Mouse (Mus musculus) limb, embryonic 15.5 days (tissue): ENCODE data around the gene Elavl1. TPM values are rescaled to one million over a fixed set of nuclear protein-coding genes. Genes with fewer than 3 reads are reported as not detected.

Experiments
- ATAC-seq: fragments of 200-750 bp; cut with Nextera tagmentation; 2 replicates; pipeline ENCODE4 v1.8.0; 2017; ENCODE audit warnings: low read depth, moderate TSS enrichment; ENCODE audit not compliant: insufficient number of reproducible peaks, low FRiP score, low TSS enrichment
- H3K27ac ChIP-seq: fragments of 300-500 bp; sonication (generic); 2 replicates; pipeline ENCODE4 v1.5.1; 2015; ENCODE audit warnings: moderate library complexity, mild to moderate bottlenecking, inconsistent platforms
- H3K27me3 ChIP-seq: fragments of 300-500 bp; sonication (generic); 2 replicates; pipeline ENCODE4 v1.6.1; 2015; ENCODE audit warnings: inconsistent platforms
- H3K36me3 ChIP-seq: fragments of 300-500 bp; sonication (generic); 2 replicates; pipeline ENCODE4 v1.6.1; 2015; ENCODE audit warnings: inconsistent platforms
- H3K4me1 ChIP-seq: fragments of 300-500 bp; sonication (generic); 2 replicates; pipeline ENCODE4 v1.6.1; 2015; ENCODE audit warnings: inconsistent platforms
- H3K4me2 ChIP-seq: fragments of 300-500 bp; sonication (generic); 2 replicates; pipeline ENCODE4 v1.6.1; 2015; ENCODE audit warnings: mild to moderate bottlenecking, inconsistent platforms
- H3K4me3 ChIP-seq: fragments of 300-500 bp; sonication (generic); 2 replicates; pipeline ENCODE4 v1.5.1; 2015; ENCODE audit warnings: mild to moderate bottlenecking, inconsistent platforms
- H3K9ac ChIP-seq: fragments of 300-500 bp; sonication (generic); 2 replicates; pipeline ENCODE4 v1.6.1; 2015; ENCODE audit warnings: inconsistent platforms
- H3K9me3 ChIP-seq: fragments of 300-500 bp; sonication (generic); 2 replicates; pipeline ENCODE4 v1.6.1; 2016; ENCODE audit warnings: inconsistent platforms
- WGBS: fragments of 180-500 bp; shearing (Covaris S2); methylation state at CpG from one replicate; pipeline ENCODE4 v1.1.7; 2015; 5-methylcytosine and 5-hydroxymethylcytosine counted together
- polyA plus RNA-seq: library from polyadenylated mRNA; unstranded; fragments of >200 nt; fragmentation: Nextera tagmentation; extraction: Ambion mirVana; gene quantifications from 2 replicates; pipeline ENCODE4 v1.2.1, GENCODE M21; 2015

Gene Elavl1
- polyA plus RNA-seq, 1 experiment from 2014 or later: 209 TPM

- H3K27ac ChIP-seq: peak within 1 kb of the TSS; percentile 71
- ATAC-seq: peak; percentile 93
- WGBS: under 1% methylated on average over 39 of the region's 39 CpGs
- H3K4me1 ChIP-seq: peaks cover 6% of the 10 kb centered on the region
- H3K9me3 ChIP-seq: no peaks in the 10 kb centered on the region
- peaks cover 32% of the 10 kb centered on the region for H3K36me3 ChIP-seq
- H3K4me3 ChIP-seq: peak within 1 kb of the TSS; percentile 78
- peak within 1 kb of the TSS; percentile 59 for H3K9ac ChIP-seq
- H3K27me3 ChIP-seq: no peaks in the 10 kb centered on the region
- H3K4me2 ChIP-seq: peak within 1 kb of the TSS; percentile 61
Observed at GRCm38 (mm10) chr8:4275275-4276110, 49.7 kb downstream of the Elavl1 start, which contains the start of gene Timm44. TSS of gene Timm44 (minus strand) at chr8:4275913.

- Histone ChIP-seq H3K4me1 (peaks cover 1% of the 10 kb centered on the region), H3K9ac (no peak overlapping the region), H3K4me2 (no peak overlapping the region), H3K27ac (no peak overlapping the region), H3K4me3 (no peak overlapping the region), H3K36me3 (peaks cover 90% of the 10 kb centered on the region), H3K27me3 (no peaks in the 10 kb centered on the region), H3K9me3 (no peaks in the 10 kb centered on the region)
- no peak for ATAC-seq
- WGBS: 92% methylated on average over 6 of the region's 6 CpGs
Observed at GRCm38 (mm10) chr8:4269609-4270008, 55.6 kb downstream of the Elavl1 start.

GRCm38 (mm10) chr8:4267627-4268026, 57.6 kb downstream of the Elavl1 start:
- H3K27ac ChIP-seq: no peak overlapping the region
- WGBS: 82% methylated on average over 15 of the region's 15 CpGs
- no peak for ATAC-seq

GRCm38 (mm10) chr8:4265160-4265914, 59.9 kb downstream of the Elavl1 start:
- H3K4me1 ChIP-seq: no peaks in the 10 kb centered on the region
- WGBS: 93% methylated on average over 15 of the region's 15 CpGs

More at GRCm38 (mm10) chr8:4267627-4268026, 57.6 kb downstream of the Elavl1 start:
- no peaks in the 10 kb centered on the region for H3K4me1 ChIP-seq
- H3K4me3 ChIP-seq: no peak overlapping the region
- peaks cover 92% of the 10 kb centered on the region for H3K36me3 ChIP-seq
- H3K4me2 ChIP-seq: no peak overlapping the region
- H3K27me3 ChIP-seq: no peaks in the 10 kb centered on the region
- H3K9ac ChIP-seq: no peak overlapping the region
- no peaks in the 10 kb centered on the region for H3K9me3 ChIP-seq

DNA sequence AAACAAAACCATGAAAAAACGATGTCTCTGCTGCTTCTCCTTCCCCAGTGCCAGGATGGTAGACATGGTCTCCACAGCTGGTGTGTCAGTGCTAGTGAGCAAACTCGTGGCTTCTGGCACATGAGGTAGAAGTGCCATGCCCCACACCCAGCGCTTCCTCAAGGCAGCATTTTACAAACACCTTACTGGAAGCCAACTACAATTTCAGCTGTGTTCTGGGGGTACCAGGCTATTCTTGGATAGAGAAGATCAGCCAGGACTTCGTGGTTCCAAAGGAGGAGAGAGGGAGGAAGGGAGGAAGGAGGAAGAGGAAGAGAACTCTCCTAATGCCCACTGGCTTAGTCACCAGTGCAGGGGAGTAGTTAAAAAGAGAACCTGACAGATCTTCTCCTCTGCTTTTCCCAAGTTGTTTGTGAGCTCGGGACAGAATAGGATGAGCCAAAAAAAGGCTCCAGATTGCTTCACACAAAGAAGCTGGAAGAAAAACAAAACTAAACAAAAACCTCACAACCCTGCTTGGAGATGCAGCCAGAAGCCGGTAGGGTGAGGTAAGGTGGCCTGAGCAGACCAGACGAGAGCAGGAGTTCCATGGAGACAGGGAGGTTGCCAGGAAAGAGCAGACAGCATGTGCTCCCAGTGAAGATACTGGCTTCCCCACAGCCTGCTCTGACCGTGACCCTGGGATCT, 62.0 kb downstream of the Elavl1 start:
- Histone ChIP-seq H3K4me3 (no peak overlapping the region), H3K4me2 (no peak overlapping the region), H3K4me1 (peaks cover 8% of the 10 kb centered on the region), H3K27ac (no peak overlapping the region), H3K27me3 (no peaks in the 10 kb centered on the region), H3K36me3 (peaks cover 85% of the 10 kb centered on the region), H3K9ac (no peak overlapping the region), H3K9me3 (no peaks in the 10 kb centered on the region)
- ATAC-seq: no peak
- 89% methylated on average over 8 of the region's 8 CpGs for WGBS

More at GRCm38 (mm10) chr8:4265160-4265914, 59.9 kb downstream of the Elavl1 start:
- H3K27me3 ChIP-seq: no peaks in the 10 kb centered on the region
- H3K4me2 ChIP-seq: no peak overlapping the region
- no peaks in the 10 kb centered on the region for H3K9me3 ChIP-seq
- H3K9ac ChIP-seq: no peak overlapping the region
- ATAC-seq: no peak
- peaks cover 97% of the 10 kb centered on the region for H3K36me3 ChIP-seq
- no peak overlapping the region for H3K4me3 ChIP-seq
- no peak overlapping the region for H3K27ac ChIP-seq

DNA sequence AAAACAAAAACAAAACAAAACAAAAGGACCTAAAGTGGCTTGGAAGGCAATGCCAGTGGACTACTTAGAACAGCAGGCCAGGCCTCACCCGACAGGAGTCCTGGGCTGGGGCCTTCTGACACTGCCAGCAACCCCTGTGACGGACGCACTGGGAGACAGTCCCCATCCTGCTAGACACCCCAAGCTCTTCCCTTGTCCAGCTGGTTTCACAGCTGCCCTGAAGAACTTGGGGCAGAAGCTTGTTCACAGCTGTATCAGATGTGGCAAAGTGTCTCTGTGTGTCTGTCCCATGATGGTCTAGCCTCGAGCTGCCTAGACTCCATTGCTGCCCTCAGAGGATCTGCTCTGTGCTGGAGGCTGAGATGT, 65.4 kb downstream of the Elavl1 start:
- Histone ChIP-seq H3K27ac (peak overlapping the region; percentile 69), H3K9me3 (no peaks in the 10 kb centered on the region), H3K9ac (no peak overlapping the region), H3K36me3 (peaks cover 73% of the 10 kb centered on the region), H3K4me1 (peaks cover 24% of the 10 kb centered on the region), H3K27me3 (no peaks in the 10 kb centered on the region), H3K4me3 (no peak overlapping the region), H3K4me2 (peak overlapping the region; percentile 90; the same call in 1 of the 2 replicates)
- no peak for ATAC-seq
- 72% methylated on average over 4 of the region's 4 CpGs for WGBS

- peak; percentile 92 for ATAC-seq
- 4% methylated on average over 33 of the region's 33 CpGs for WGBS
- peak within 1 kb of the TSS; percentile 68 for H3K9ac ChIP-seq
- no peaks in the 10 kb centered on the region for H3K9me3 ChIP-seq
- peak within 1 kb of the TSS; percentile 90 for H3K4me2 ChIP-seq
- peaks cover 73% of the 10 kb centered on the region for H3K36me3 ChIP-seq
- H3K27me3 ChIP-seq: no peaks in the 10 kb centered on the region
- H3K27ac ChIP-seq: peak within 1 kb of the TSS; percentile 81
- peak within 1 kb of the TSS; percentile 78 for H3K4me3 ChIP-seq
- peaks cover 26% of the 10 kb centered on the region for H3K4me1 ChIP-seq
Observed at GRCm38 (mm10) chr8:4259125-4259804, 65.9 kb downstream of the Elavl1 start, which contains the start of gene Ctxn1. TSS of gene Ctxn1 (minus strand) at chr8:4259274.

DNA sequence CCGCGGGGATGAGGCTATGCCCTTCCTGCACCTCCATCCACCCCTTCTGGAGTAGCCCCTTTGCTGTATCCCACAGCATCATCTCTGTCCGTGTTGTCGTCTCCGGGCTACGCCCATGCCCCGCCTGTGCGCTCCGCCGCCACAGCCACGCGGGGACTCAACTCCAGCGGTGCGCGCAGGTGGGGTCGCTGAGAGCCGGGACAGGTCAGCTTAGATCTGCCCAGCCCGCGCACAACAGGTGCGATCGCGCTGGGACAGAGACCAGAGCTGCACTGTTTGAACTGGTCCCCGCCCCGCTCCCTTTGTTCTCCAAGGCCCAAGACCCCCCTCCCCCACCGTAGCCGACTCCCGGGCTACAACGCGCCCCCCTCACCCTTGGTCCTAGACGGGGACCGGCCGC, 66.5 kb downstream of the Elavl1 start:
- Histone ChIP-seq H3K36me3 (peaks cover 68% of the 10 kb centered on the region), H3K9me3 (no peaks in the 10 kb centered on the region)
- under 1% methylated on average over 32 of the region's 32 CpGs for WGBS

DNA sequence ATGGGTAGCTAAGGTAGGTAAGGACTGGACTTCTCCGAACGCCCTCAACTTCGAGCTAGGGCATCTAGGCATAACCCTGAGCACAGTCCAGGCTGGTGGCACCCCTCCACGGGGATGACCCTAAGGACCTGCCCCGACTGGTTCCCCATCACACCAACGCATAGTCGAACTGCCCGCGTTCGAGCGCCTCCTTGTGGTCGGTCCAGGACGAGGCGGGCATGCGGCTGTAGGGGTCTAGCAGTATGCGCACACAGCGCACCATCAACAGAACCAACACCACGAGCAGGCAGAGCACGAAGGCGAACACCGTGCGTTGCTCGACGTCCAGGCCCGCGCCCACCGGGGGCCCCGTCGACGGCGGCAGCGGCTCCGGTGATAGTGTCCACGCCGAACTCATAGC, 67.0 kb downstream of the Elavl1 start:
- peak overlapping the region; percentile 90 for H3K4me2 ChIP-seq
- peaks cover 64% of the 10 kb centered on the region for H3K36me3 ChIP-seq
- H3K27ac ChIP-seq: peak overlapping the region; percentile 81
- H3K4me1 ChIP-seq: peaks cover 34% of the 10 kb centered on the region
- no peaks in the 10 kb centered on the region for H3K27me3 ChIP-seq
- H3K9ac ChIP-seq: peak overlapping the region; percentile 68
- peak; percentile 25; the same call in 1 of the 2 replicates for ATAC-seq
- peak overlapping the region; percentile 78 for H3K4me3 ChIP-seq
- no peaks in the 10 kb centered on the region for H3K9me3 ChIP-seq
- 3% methylated on average over 35 of the region's 35 CpGs for WGBS

More for the DNA sequence above, 66.5 kb downstream of the Elavl1 start:
- Histone ChIP-seq H3K27ac (peak overlapping the region; percentile 81), H3K4me1 (peaks cover 32% of the 10 kb centered on the region), H3K4me2 (peak overlapping the region; percentile 90), H3K9ac (peak overlapping the region; percentile 68), H3K27me3 (no peaks in the 10 kb centered on the region), H3K4me3 (peak overlapping the region; percentile 78)
- peak; percentile 50 for ATAC-seq

DNA sequence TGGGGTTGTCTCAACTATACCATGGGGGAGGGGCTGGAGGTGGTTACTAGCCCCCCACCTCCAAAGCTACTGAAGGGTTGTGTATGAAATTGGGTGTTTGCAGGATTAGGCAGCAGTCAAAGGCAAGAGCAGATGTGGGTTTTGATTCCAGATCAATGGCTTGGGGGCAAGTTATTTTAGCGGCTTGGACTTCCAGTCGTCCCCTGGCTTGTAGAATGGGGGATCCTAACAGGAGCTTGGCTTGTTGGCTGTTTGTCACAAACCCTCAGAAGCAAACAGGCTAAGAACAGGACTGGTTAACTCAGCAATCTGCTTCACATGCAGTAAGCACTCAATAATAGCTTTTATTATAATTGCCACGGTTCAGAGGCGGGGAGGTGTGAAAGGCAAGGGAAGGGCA, 67.9 kb downstream of the Elavl1 start:
- Histone ChIP-seq H3K4me3 (no peak overlapping the region), H3K4me2 (peak overlapping the region; percentile 90), H3K9ac (no peak overlapping the region), H3K4me1 (peaks cover 38% of the 10 kb centered on the region), H3K27ac (no peak overlapping the region), H3K36me3 (peaks cover 55% of the 10 kb centered on the region), H3K9me3 (no peaks in the 10 kb centered on the region), H3K27me3 (no peaks in the 10 kb centered on the region)
- 57% methylated on average over 4 of the region's 4 CpGs for WGBS
- ATAC-seq: no peak

DNA sequence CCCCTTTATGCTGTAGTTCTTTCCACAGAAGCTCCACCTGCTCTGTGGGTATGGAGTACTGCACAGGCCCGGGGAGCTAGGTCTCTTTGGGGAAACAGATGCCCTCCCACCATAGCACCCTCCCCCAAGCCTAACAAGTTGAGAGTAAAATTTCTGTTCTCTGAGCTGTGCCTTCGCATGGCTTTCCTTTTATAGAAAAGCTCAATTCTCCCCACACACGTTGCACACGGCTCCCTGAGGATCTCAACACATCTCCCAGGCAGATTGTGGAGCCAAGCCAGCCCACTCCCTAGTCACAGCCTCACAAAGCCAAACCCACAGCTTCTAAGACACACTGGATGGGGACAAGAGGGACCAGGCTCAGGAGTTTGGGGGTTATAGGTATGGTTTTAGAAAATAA, 68.3 kb downstream of the Elavl1 start:
- Histone ChIP-seq H3K27me3 (no peaks in the 10 kb centered on the region), H3K27ac (peak overlapping the region; percentile 38; the same call in 1 of the 2 replicates), H3K4me2 (no peak overlapping the region), H3K9me3 (no peaks in the 10 kb centered on the region), H3K4me1 (peaks cover 40% of the 10 kb centered on the region), H3K9ac (no peak overlapping the region), H3K36me3 (peaks cover 50% of the 10 kb centered on the region), H3K4me3 (no peak overlapping the region)
- ATAC-seq: no peak
- 32% methylated on average over 4 of the region's 4 CpGs for WGBS
